Mouse (Mus musculus) heart, embryonic 16.5 days (tissue): Measurements from ENCODE around the gene Pfn3. TPM values are rescaled to one million over a fixed set of nuclear protein-coding genes. Genes with fewer than 3 reads are reported as not detected.

Source experiments
- ATAC-seq: fragments of 200-750 bp; cut with Nextera tagmentation; replicated peaks from 2 replicates; pipeline ENCODE4 v1.8.0; 2017; ENCODE audit warnings: moderate number of reproducible peaks; ENCODE audit not compliant: insufficient read depth, low FRiP score; ENCODE audit errors: extremely low read depth
- H3K27ac ChIP-seq: fragments of 300-500 bp; sonication (generic); 2 replicates; pipeline ENCODE4 v1.5.1; 2014; ENCODE audit warnings: mild to moderate bottlenecking, low read length, control low read depth, moderate library complexity
- H3K27me3 ChIP-seq: fragments of 300-500 bp; sonication (generic); 2 replicates; pipeline ENCODE4 v1.6.1; 2014; ENCODE audit warnings: low read length, mixed read lengths; ENCODE audit not compliant: control insufficient read depth, insufficient read depth
- H3K36me3 ChIP-seq: fragments of 300-500 bp; sonication (generic); 2 replicates; pipeline ENCODE4 v1.6.1; 2014; ENCODE audit not compliant: control insufficient read depth, insufficient read depth
- H3K4me1 ChIP-seq: fragments of 300-500 bp; sonication (generic); 2 replicates; pipeline ENCODE4 v1.6.1; 2014; ENCODE audit warnings: low read length, mixed read lengths; ENCODE audit not compliant: control insufficient read depth, insufficient read depth
- H3K4me2 ChIP-seq: fragments of 300-500 bp; sonication (generic); 2 replicates; pipeline ENCODE4 v1.6.1; 2014; ENCODE audit warnings: low read depth, mild to moderate bottlenecking, control low read depth, low read length
- H3K4me3 ChIP-seq: fragments of 300-500 bp; sonication (generic); 2 replicates; pipeline ENCODE4 v1.5.1; 2014; ENCODE audit warnings: mild to moderate bottlenecking, control low read depth, low read length
- H3K9ac ChIP-seq: fragments of 300-500 bp; sonication (generic); 2 replicates; pipeline ENCODE4 v1.6.1; 2014; ENCODE audit warnings: low read length, control low read depth
- H3K9me3 ChIP-seq: fragments of 300-500 bp; sonication (generic); replicated peaks from 2 replicates; pipeline ENCODE4 v1.6.1; 2016; ENCODE audit warnings: low read length; ENCODE audit not compliant: control insufficient read depth
- WGBS: fragments of 180-500 bp; shearing (Covaris S2); extraction: QIAGEN DNeasy Blood & Tissue Kit; methylation state at CpG from one replicate; pipeline ENCODE4 v1.1.7; 2014; 5-methylcytosine and 5-hydroxymethylcytosine counted together
- polyA plus RNA-seq: library from polyadenylated mRNA; unstranded; fragments of >200 nt; fragmentation: Nextera tagmentation; extraction: Ambion mirVana; gene quantifications from 2 replicates; pipeline ENCODE4 v1.2.1, GENCODE M21; 2015

Gene Pfn3
- polyA plus RNA-seq, 1 experiment from 2014 or later, result not detected

DNA sequence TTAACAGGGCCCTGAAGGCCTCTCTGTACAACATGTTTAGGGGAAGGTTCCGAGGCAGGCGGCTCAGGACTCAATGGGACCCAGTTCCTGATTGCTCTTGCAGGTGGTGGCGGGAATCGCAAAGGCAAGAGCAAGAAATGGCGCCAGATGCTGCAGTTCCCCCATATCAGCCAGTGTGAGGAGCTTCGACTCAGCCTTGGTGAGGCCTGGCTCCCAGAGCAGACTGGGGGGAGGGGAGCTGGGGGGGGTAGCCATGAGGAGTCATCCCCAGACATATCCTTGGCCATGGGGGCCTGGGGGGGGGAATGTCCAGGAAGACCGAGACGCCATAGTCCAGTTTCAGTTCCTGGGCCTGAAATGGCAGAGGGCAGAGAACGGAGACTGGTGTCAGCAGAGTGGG is 34.2 kb upstream of the Pfn3 start:
- H3K4me2 ChIP-seq, result no peak overlapping the region
- H3K9me3 ChIP-seq, result no peaks in the 10 kb centered on the region
- H3K4me1 ChIP-seq, result peaks cover 46% of the 10 kb centered on the region
- WGBS, result 88% methylated on average over 9 of the region's 9 CpGs
- no peaks in the 10 kb centered on the region for H3K27me3 ChIP-seq
- H3K4me3 ChIP-seq, result no peak overlapping the region
- no peak overlapping the region for H3K9ac ChIP-seq
- peaks cover 33% of the 10 kb centered on the region for H3K36me3 ChIP-seq
- no peak for ATAC-seq
- no peak overlapping the region for H3K27ac ChIP-seq

- H3K9me3 ChIP-seq, result no peaks in the 10 kb centered on the region
These were observed 33.1 kb upstream of the Pfn3 start for GRCm38 (mm10) chr13:55448131-55448530.

GRCm38 (mm10) chr13:55447543-55447943 is 32.5 kb upstream of the Pfn3 start:
- H3K4me3 ChIP-seq, result no peak overlapping the region
- H3K27ac ChIP-seq, result no peak overlapping the region; the same call in 1 of the 2 replicates
- H3K27me3 ChIP-seq, result no peaks in the 10 kb centered on the region
- peaks cover 53% of the 10 kb centered on the region for H3K4me1 ChIP-seq
- no peaks in the 10 kb centered on the region for H3K9me3 ChIP-seq
- no peak for ATAC-seq
- H3K36me3 ChIP-seq, result peaks cover 18% of the 10 kb centered on the region
- no peak overlapping the region for H3K9ac ChIP-seq
- H3K4me2 ChIP-seq, result no peak overlapping the region
- WGBS, result 37% methylated on average over 3 of the region's 3 CpGs

More at GRCm38 (mm10) chr13:55448131-55448530, 33.1 kb upstream of the Pfn3 start:
- Histone ChIP-seq H3K9ac (no peak overlapping the region), H3K4me1 (peaks cover 53% of the 10 kb centered on the region), H3K27ac (no peak overlapping the region; the same call in 1 of the 2 replicates), H3K36me3 (peaks cover 23% of the 10 kb centered on the region), H3K4me2 (no peak overlapping the region), H3K4me3 (no peak overlapping the region), H3K27me3 (no peaks in the 10 kb centered on the region)
- 89% methylated on average over 5 of the region's 5 CpGs for WGBS
- no peak for ATAC-seq

- ATAC-seq, result no peak
- Histone ChIP-seq H3K4me1 (peaks cover 50% of the 10 kb centered on the region), H3K27ac (no peak overlapping the region), H3K4me2 (peak overlapping the region; percentile 94), H3K9ac (peak overlapping the region; percentile 97; the same call in 1 of the 2 replicates), H3K36me3 (peaks cover 9% of the 10 kb centered on the region), H3K9me3 (no peaks in the 10 kb centered on the region), H3K4me3 (peak overlapping the region; percentile 89), H3K27me3 (no peaks in the 10 kb centered on the region)
- 73% methylated on average over 6 of the region's 6 CpGs for WGBS
These were observed 31.6 kb upstream of the Pfn3 start for GRCm38 (mm10) chr13:55446483-55447105.

DNA sequence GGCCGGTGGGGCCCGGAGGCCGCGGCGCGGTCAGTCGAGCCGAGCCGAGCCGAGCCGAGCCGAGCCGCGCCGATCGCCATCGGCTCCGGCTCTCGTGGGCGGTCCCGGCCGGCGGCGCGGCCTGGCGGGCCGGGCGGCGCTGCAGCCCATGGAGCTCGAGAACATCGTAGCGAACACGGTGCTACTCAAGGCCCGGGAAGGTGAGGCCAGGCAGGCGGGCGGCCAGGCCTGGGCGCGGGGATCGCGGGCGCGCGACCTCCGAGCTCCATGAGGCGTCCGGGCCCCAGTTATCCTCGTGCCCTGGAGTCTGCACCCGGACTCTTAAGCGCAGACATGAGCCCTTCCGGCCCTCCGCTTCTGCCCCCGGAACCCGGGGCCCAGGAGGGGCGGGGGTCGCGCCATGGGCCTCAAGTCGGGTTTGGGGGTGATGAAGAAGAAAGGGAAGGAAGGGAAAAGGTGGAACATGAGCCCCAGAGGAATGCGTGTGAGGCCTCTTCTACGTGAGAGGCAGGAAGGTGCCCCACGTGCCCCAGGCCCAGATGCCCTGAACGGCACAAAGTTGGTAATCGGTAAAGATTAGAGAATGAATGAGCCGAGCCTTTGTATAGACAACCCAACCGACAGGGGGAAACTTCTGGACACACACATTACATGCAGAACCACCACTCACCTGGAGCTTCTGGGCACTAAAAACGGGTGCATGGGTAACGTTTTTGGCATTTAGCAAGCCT is 30.5 kb upstream of the Pfn3 start:
- H3K36me3 ChIP-seq, result no peaks in the 10 kb centered on the region; the same call in 1 of the 2 replicates
- peak overlapping the region; percentile 97 for H3K9ac ChIP-seq
- peaks cover 42% of the 10 kb centered on the region for H3K4me1 ChIP-seq
- WGBS, result under 1% methylated on average over 66 of the region's 66 CpGs
- no peaks in the 10 kb centered on the region for H3K9me3 ChIP-seq
- H3K4me3 ChIP-seq, result peak overlapping the region; percentile 89
- peak; percentile 4 for ATAC-seq
- H3K4me2 ChIP-seq, result peak overlapping the region; percentile 94
- H3K27ac ChIP-seq, result peak overlapping the region; percentile 97
- no peaks in the 10 kb centered on the region for H3K27me3 ChIP-seq

- Histone ChIP-seq H3K9me3 (no peaks in the 10 kb centered on the region), H3K27me3 (no peaks in the 10 kb centered on the region), H3K4me3 (peak within 1 kb of the TSS; percentile 89), H3K27ac (peak within 1 kb of the TSS; percentile 97), H3K4me2 (peak within 1 kb of the TSS; percentile 94), H3K4me1 (peaks cover 39% of the 10 kb centered on the region), H3K9ac (peak within 1 kb of the TSS; percentile 97), H3K36me3 (no peaks in the 10 kb centered on the region; the same call in 1 of the 2 replicates)
- ATAC-seq, result peak; percentile 95
- under 1% methylated on average over 35 of the region's 35 CpGs for WGBS
These were observed 29.9 kb upstream of the Pfn3 start, which contains the start of gene Grk6 for GRCm38 (mm10) chr13:55444937-55445315. Gene Grk6 (plus strand): TSS chr13:55445072.

DNA sequence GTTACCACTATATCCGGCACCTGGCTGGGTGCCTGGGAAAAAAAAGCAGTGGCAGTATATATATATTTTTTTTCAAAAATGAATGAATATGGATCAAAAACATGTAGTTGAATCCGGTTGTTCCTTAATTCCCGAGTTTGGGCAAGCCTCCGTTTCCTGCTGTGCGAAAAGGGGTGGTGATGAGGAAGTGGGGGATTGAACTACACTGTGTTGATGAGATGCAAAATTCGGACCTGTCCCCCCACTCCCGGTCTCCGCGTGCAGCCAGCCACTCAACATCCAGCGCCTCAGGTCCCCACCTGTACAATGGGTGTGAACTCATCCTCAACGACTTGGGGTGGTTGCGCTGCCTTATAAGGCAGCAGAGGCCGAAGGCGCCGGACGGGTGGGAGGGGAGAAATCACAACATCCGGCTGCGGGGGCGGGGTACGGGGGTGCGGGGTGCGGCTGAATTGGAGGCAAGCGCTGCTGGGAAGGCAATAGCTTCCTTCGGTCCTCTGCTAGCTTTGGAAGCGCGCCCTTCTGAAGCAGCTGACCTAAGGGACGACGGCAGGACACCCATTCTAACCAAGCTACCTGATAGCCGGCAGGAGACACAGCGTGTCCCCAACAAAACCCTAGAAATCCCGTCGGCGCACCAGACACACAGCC is 29.4 kb upstream of the Pfn3 start:
- H3K36me3 ChIP-seq, result no peaks in the 10 kb centered on the region
- H3K9ac ChIP-seq, result peak overlapping the region; percentile 72
- 1% methylated on average over 33 of the region's 33 CpGs for WGBS
- peak; percentile 76 for ATAC-seq
- no peaks in the 10 kb centered on the region for H3K9me3 ChIP-seq
- peaks cover 34% of the 10 kb centered on the region for H3K4me1 ChIP-seq
- peak overlapping the region; percentile 97 for H3K27ac ChIP-seq
- H3K27me3 ChIP-seq, result no peaks in the 10 kb centered on the region
- H3K4me2 ChIP-seq, result peak overlapping the region; percentile 86
- peak overlapping the region; percentile 89 for H3K4me3 ChIP-seq

DNA sequence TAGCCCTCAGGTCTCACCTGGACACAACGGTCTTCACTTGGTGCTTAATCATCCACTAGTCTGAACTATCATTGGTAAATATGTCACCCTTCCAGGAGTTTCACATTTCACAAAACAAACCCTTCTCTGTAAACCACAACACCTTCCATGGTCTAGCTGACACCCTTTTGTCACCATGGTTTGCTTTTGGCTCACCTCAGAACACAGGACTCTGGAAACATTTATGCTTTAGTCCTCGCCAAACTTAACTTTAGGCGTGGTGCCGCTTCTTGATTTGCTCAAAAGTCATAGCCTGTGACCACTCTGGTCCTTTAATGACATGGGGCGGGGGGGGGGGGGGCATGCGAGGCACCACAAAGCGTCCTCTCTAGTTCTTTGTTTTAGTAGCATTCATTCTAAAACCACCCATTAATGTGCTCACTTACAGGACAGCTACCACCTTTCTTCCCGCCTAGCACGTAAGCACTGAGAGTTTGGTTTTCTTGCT is 28.8 kb upstream of the Pfn3 start:
- peak overlapping the region; percentile 97 for H3K27ac ChIP-seq
- no peaks in the 10 kb centered on the region for H3K27me3 ChIP-seq
- peak overlapping the region; percentile 86 for H3K4me2 ChIP-seq
- WGBS, result 35% methylated on average over 9 of the region's 9 CpGs
- no peak for ATAC-seq
- H3K9ac ChIP-seq, result peak overlapping the region; percentile 72
- no peaks in the 10 kb centered on the region for H3K36me3 ChIP-seq
- no peaks in the 10 kb centered on the region for H3K9me3 ChIP-seq
- H3K4me1 ChIP-seq, result peaks cover 28% of the 10 kb centered on the region
- H3K4me3 ChIP-seq, result peak overlapping the region; percentile 89
